Comparison of ENCODE assay signal across 31 mouse cellular contexts in the genomic region with DNA sequence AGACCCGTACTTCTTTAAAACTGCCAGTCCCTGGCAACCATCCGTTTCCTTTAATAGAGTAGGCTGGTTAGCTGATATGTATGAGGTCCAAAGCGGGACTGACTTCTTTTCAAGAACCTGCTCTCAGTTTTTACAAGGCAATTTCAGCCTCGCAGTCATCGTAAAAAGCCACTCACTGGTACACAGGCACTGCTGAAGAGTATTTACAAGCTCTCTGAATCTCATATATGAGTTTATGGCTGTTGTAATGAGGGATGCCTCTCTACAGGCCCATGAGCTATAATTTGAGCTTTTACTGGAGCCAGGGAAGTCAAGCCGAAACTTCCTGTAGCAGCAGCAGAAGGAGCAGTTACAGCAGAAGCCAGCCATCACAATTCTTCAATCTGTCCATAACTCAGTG. TPM values are rescaled to one million over a fixed set of nuclear protein-coding genes. Genes with fewer than 3 reads are reported as not detected.
"Had no signal": no experiment of that assay in that cellular context is flagged by ENCODE, and none has a peak within 500 bp of the region (broad histone marks: within the 10 kb centered on the region; RNA-seq: fewer than 3 reads in every experiment).

No protein-coding gene starts in this region.

- H3K4me3 ChIP-seq: kidney, embryonic 15.5 days; limb, embryonic 15.5 days; midbrain, embryonic 10.5 days; midbrain, embryonic 13.5 days; myocyte had no signal

- H3K27me3 ChIP-seq: kidney, embryonic 15.5 days; limb, embryonic 15.5 days; midbrain, embryonic 13.5 days had no signal

- H3K9ac ChIP-seq: kidney, embryonic 15.5 days; limb, embryonic 15.5 days; liver, embryonic 14.5 days; liver, postnatal 0 days; lung, embryonic 14.5 days; midbrain, embryonic 13.5 days had no signal

- H3K36me3 ChIP-seq: kidney, embryonic 15.5 days; limb, embryonic 15.5 days; midbrain, embryonic 10.5 days; midbrain, embryonic 13.5 days had no signal

- H3K4me1 ChIP-seq: kidney, embryonic 15.5 days; midbrain, embryonic 10.5 days; midbrain, embryonic 13.5 days had no signal

- ATAC-seq: liver, postnatal 0 days; lung, postnatal 0 days; midbrain, embryonic 13.5 days; midbrain, embryonic 16.5 days had no signal

- H3K27ac ChIP-seq: kidney, embryonic 15.5 days; limb, embryonic 15.5 days; liver, embryonic 14.5 days; macrophage; midbrain, embryonic 10.5 days; midbrain, embryonic 13.5 days had no signal

- H3K4me2 ChIP-seq: kidney, embryonic 15.5 days; limb, embryonic 15.5 days; liver, embryonic 11.5 days; lung, embryonic 14.5 days; midbrain, embryonic 13.5 days had no signal

- H3K9me3 ChIP-seq: kidney, embryonic 15.5 days; limb, embryonic 15.5 days; midbrain, embryonic 10.5 days; midbrain, embryonic 13.5 days had no signal

- DNase-seq: kidney, adult 11 months; kidney, adult 8-10 months; kidney, postnatal 10 days; kidney, postnatal 36 days; liver, postnatal 0 days; lung, embryonic 14.5 days; thymus, adult 18-20 months; thymus, postnatal 14 days; thymus, postnatal 4 days had no signal

RNA-seq across cellular contexts. Expression of a gene that starts 17.9 kb away (rescaled TPM):
- total RNA-seq: layer of hippocampus, adult 18-20 months; layer of hippocampus, postnatal 14 days; left cerebral cortex, adult 8-10 months; left cerebral cortex, postnatal 25 days; megakaryocyte, adult 5-6 weeks; monocyte, adult 5-6 weeks; neutrophil, adult 5-6 weeks had no signal
- polyA plus RNA-seq: kidney, embryonic 15.5 days; liver, embryonic 11.5 days; liver, embryonic 14.5 days; liver, postnatal 0 days; lung, embryonic 14.5 days; lung, postnatal 0 days; macrophage; midbrain, embryonic 10.5 days; midbrain, embryonic 13.5 days; midbrain, embryonic 16.5 days; myocyte; neural tube, embryonic 11.5 days; small intestine, adult 2 months; spleen, adult 2 months; testis, adult 2 months had no signal

RNA-seq across cellular contexts. Expression of a gene that starts 34.6 kb away (rescaled TPM):
- total RNA-seq: layer of hippocampus, adult 18-20 months; layer of hippocampus, postnatal 14 days; left cerebral cortex, adult 8-10 months; left cerebral cortex, postnatal 25 days; megakaryocyte, adult 5-6 weeks; monocyte, adult 5-6 weeks had no signal
- polyA plus RNA-seq: kidney, embryonic 15.5 days; liver, embryonic 11.5 days; liver, embryonic 14.5 days; liver, postnatal 0 days; lung, embryonic 14.5 days; lung, postnatal 0 days; macrophage; midbrain, embryonic 10.5 days; midbrain, embryonic 13.5 days; midbrain, embryonic 16.5 days; myocyte; neural tube, embryonic 11.5 days; small intestine, adult 2 months; spleen, adult 2 months; stomach, embryonic 16.5 days; testis, adult 2 months had no signal
